Mouse (Mus musculus) CD4-positive, CD25-positive, alpha-beta regulatory T cell (primary cell): ENCODE data around the gene Pdss1. TPM values are rescaled to one million over a fixed set of nuclear protein-coding genes. Genes with fewer than 3 reads are reported as not detected.

Source experiments
- polyA plus RNA-seq: library from polyadenylated mRNA; unstranded; fragments of 100-300 nt; shearing (Covaris generic); gene quantifications from one replicate; pipeline ENCODE4 v1.2.1, GENCODE M21; 2017

Gene Pdss1
- polyA plus RNA-seq = 11.3 TPM

DNA sequence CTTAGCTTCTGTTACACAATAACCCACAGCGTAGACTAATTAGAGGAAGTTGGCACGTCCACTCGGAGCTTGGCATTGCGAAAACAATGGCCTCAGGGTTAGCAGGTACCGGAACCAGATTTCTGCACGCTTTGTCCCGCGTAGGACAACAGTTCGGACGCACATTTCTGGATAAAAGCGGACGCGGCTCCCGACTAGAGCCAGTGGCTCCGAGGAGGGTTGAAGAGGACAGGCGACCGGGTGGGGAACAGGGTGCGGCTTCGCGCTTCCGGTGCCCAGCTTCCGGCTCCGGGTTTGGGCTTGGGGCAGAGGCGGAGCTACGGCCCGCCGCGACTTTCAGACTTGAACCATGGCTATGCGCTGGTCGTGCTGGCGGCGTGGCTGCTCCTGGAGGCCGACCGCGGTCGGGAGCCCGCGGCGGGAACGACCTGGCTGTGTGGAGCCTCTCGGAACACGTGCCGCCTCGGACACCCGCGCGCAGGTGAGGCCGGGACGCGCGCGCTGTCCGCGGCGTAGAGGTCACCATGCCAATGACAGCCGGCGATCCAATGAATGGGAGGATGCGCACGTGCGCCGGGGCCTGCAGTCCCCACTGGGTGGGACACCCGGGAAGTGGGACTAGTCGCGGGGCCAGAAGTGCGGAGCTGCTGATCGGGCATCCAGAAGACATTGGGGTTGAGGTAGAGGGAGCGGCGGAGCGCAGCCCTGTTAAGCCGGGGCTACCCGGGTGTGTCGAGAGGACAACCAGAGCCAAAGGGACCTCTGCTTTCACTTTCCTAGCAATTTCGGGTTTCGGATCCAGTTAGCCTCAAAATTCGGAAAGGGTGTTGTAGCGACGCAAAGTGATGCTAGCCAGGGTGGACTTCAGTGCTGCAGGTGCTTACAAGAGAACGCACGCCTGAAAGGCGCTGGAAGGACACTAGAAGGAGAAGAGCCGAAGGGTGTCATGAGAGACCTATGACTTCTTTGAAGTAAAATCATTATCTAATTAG is at the start of gene Pdss1:
TSS of gene Pdss1 (plus strand) at position 241 of the 992 bp plus-strand sequence.

Other genes starting within 250 kb of the Pdss1 start
- gene Apbb1ip, start 121.4 kb upstream of the Pdss1 start, polyA plus RNA-seq = 98.6 TPM
- 158 TPM for gene Abi1, start 144.7 kb downstream of the Pdss1 start, polyA plus RNA-seq
- gene Acbd5, start 172.6 kb downstream of the Pdss1 start, polyA plus RNA-seq = 54.8 TPM